Mouse (Mus musculus) heart, embryonic 10.5 days (tissue): Measurements from ENCODE around the gene Olfr1128. TPM values are rescaled to one million over a fixed set of nuclear protein-coding genes. Genes with fewer than 3 reads are reported as not detected.
"Not testable (repeated sequence)": the region's sequence is repeated elsewhere in the genome, so short reads cannot be mapped to it uniquely, and the experiment has no call there.

Source experiments
- DNase-seq: peaks from one replicate; pipeline ENCODE4 v3.0.0-alpha.2; 2017; ENCODE audit warnings: low spot score
- H3K27ac ChIP-seq: fragments of 300-500 bp; sonication (generic); 2 replicates; pipeline ENCODE4 v1.5.1; 2016; ENCODE audit warnings: mild to moderate bottlenecking
- H3K27me3 ChIP-seq: fragments of 300-500 bp; sonication (generic); 2 replicates; pipeline ENCODE4 v1.6.1; 2016; ENCODE audit warnings: mild to moderate bottlenecking; ENCODE audit not compliant: poor library complexity, insufficient read depth, severe bottlenecking
- H3K36me3 ChIP-seq: fragments of 300-500 bp; sonication (generic); 2 replicates; pipeline ENCODE4 v1.6.1; 2016; ENCODE audit warnings: mild to moderate bottlenecking, moderate library complexity
- H3K4me1 ChIP-seq: fragments of 300-500 bp; sonication (generic); 2 replicates; pipeline ENCODE4 v1.6.1; 2016; ENCODE audit warnings: mild to moderate bottlenecking
- H3K4me3 ChIP-seq: fragments of 300-500 bp; sonication (generic); 2 replicates; pipeline ENCODE4 v1.5.1; 2016; ENCODE audit warnings: mild to moderate bottlenecking, moderate library complexity
- H3K9me3 ChIP-seq: fragments of 300-500 bp; sonication (generic); 2 replicates; pipeline ENCODE4 v1.6.1; 2016; ENCODE audit warnings: mild to moderate bottlenecking, moderate library complexity
- WGBS: fragments of 180-500 bp; shearing (Covaris S2); methylation state at CpG from one replicate; pipeline ENCODE4 v1.1.7; 2016; 5-methylcytosine and 5-hydroxymethylcytosine counted together
- polyA plus RNA-seq: library from polyadenylated mRNA; unstranded; fragments of >200 nt; fragmentation: Nextera tagmentation; extraction: Ambion mirVana; gene quantifications from 2 replicates; pipeline ENCODE4 v1.2.1, GENCODE M21; 2016

Gene Olfr1128
- not detected in 2 replicates for polyA plus RNA-seq

- H3K36me3 ChIP-seq, result no peaks in the 10 kb centered on the region
- no peak for DNase-seq
- H3K9me3 ChIP-seq, result no peaks in the 10 kb centered on the region
- no peak within 1 kb of the TSS for H3K4me3 ChIP-seq
- no peaks in the 10 kb centered on the region for H3K4me1 ChIP-seq
- WGBS, result 82% methylated on average over 1 of the region's 1 CpGs
- no peak within 1 kb of the TSS for H3K27ac ChIP-seq
- H3K27me3 ChIP-seq, result no peaks in the 10 kb centered on the region
These were observed at the start of gene Olfr1128 for GRCm38 (mm10) chr2:87545442-87545841. Olfr1128 (minus strand) TSS chr2:87545542.

GRCm38 (mm10) chr2:87573602-87574001 is 28.3 kb upstream of the Olfr1128 start, which contains the start of gene Olfr1129:
Olfr1129 (plus strand) TSS chr2:87573902.
- 58% methylated on average over 1 of the region's 1 CpGs for WGBS
- not testable (repeated sequence) for H3K27ac ChIP-seq, H3K4me3 ChIP-seq, H3K27me3 ChIP-seq, H3K9me3 ChIP-seq, DNase-seq, H3K36me3 ChIP-seq, H3K4me1 ChIP-seq

GRCm38 (mm10) chr2:87534826-87535225 is 10.5 kb downstream of the Olfr1128 start:
- no peaks in the 10 kb centered on the region for H3K36me3 ChIP-seq
- no peaks in the 10 kb centered on the region for H3K9me3 ChIP-seq
- 65% methylated on average over 2 of the region's 2 CpGs for WGBS
- H3K27ac ChIP-seq, result no peak overlapping the region
- H3K27me3 ChIP-seq, result no peaks in the 10 kb centered on the region
- no peak for DNase-seq
- no peaks in the 10 kb centered on the region for H3K4me1 ChIP-seq
- no peak overlapping the region for H3K4me3 ChIP-seq

DNA sequence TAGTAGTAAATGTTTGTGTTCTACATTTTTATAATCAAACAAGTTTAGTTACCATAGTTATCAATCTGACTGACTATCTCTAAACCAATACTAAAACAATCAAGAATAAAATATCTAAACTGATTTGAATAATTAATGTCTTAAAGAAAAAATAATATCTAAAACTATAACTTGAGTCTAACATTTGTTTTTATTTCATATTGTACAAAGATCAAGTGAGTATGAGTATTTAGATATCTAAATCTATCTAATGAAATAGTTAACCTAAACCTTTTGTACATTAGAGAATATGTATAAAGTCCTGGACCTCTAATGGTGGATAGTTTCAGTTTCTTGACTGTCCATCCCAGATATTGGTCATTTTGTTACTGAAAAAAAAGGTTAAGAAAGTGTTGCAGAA is 13.8 kb downstream of the Olfr1128 start, which contains the start of gene Olfr153:
Olfr153 (plus strand) TSS at position 301 of the 400 bp plus-strand sequence.
- DNase-seq, result no peak
- H3K27me3 ChIP-seq, result no peaks in the 10 kb centered on the region
- H3K27ac ChIP-seq, result no peak within 1 kb of the TSS
- no peaks in the 10 kb centered on the region for H3K4me1 ChIP-seq
- H3K9me3 ChIP-seq, result no peaks in the 10 kb centered on the region
- no peak within 1 kb of the TSS for H3K4me3 ChIP-seq
- H3K36me3 ChIP-seq, result no peaks in the 10 kb centered on the region

DNA sequence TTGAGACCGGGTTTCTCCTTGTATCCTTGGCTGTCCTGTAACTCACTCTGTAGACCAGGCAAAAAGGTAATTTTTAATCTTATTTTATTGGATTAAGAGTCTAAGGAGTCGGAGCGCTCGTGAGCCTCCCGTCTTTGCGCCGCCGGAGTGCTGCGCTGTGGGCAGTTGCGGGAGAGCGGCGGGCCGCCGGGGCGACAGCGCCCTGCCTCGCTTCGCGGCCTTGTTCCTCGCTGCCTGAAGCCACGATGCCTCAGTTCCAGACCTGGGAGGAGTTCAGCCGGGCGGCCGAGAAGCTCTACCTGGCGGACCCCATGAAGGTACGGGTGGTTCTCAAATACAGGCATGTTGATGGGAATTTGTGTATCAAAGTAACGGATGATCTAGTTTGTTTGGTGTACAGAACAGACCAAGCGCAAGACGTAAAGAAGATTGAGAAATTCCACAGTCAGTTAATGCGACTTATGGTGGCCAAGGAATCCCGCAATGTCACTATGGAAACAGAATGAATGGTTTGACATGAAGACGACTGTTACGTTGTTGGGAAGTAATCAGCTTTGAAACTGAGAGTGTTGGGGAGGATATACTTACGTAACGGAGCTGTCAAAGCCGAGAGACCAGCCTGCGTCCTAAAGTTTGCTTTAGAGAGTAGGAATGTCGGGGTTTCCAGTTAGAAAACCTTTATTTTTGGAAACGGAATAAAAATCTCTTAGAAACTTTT is 19.3 kb downstream of the Olfr1128 start:
- H3K9me3 ChIP-seq, H3K4me1 ChIP-seq, DNase-seq, H3K36me3 ChIP-seq, H3K27me3 ChIP-seq, H3K27ac ChIP-seq: not testable (repeated sequence)
- peak overlapping the region; percentile 38; the same call in 1 of the 2 replicates for H3K4me3 ChIP-seq
- 27% methylated on average over 39 of the region's 39 CpGs for WGBS

DNA sequence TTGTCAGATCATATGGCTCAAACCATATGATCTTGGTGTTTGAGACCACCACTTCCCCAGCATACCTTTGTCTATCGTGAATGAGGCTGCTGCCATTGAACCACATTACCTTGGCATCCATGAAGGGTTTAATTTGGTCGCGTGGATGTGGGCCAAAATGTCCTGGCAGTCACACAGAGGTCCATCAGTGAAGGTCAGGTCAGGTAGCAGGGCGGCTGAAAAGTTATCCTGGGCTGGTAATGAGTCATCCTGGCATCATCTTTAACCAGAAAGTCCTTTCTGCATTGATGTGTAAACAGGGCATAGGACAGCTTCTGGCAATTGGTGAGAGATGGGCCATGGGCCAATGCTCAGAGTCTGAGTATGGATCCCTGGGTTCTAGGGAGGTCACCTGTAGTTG is 24.7 kb downstream of the Olfr1128 start:
- WGBS, result 86% methylated on average over 4 of the region's 4 CpGs
- H3K36me3 ChIP-seq, result no peaks in the 10 kb centered on the region

DNA sequence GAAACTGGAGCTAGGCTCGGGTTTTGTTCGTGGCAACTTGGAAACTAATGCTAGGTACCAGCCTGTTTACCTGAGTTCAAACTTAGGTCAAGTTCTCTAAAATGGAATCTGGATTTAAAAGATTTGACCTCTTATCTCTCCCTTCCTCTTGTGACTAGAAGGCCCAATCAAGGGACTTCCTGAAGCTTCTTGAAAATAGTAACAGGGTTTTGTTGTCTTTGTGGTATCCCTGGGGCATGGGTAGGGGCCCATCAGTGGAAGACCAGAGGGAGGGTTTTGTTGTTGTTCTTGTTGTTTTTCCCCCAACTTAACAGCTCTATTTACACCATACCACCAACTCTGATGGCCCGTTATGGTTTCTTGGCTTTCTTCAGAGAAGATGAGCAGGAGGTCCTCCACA is 28.8 kb downstream of the Olfr1128 start:
- H3K4me3 ChIP-seq, result no peak overlapping the region
- H3K36me3 ChIP-seq, result no peaks in the 10 kb centered on the region
- no peaks in the 10 kb centered on the region for H3K27me3 ChIP-seq
- H3K9me3 ChIP-seq, result no peaks in the 10 kb centered on the region
- no peaks in the 10 kb centered on the region for H3K4me1 ChIP-seq
- no peak overlapping the region for H3K27ac ChIP-seq
- WGBS, result 76% methylated on average over 3 of the region's 3 CpGs
- no peak for DNase-seq

More for the DNA sequence above, 24.7 kb downstream of the Olfr1128 start:
- H3K4me1 ChIP-seq, result no peaks in the 10 kb centered on the region
- H3K9me3 ChIP-seq, result no peaks in the 10 kb centered on the region
- DNase-seq, result no peak
- no peaks in the 10 kb centered on the region for H3K27me3 ChIP-seq
- no peak overlapping the region for H3K27ac ChIP-seq
- H3K4me3 ChIP-seq, result no peak overlapping the region

GRCm38 (mm10) chr2:87515457-87516060 is 29.8 kb downstream of the Olfr1128 start:
- no peak for DNase-seq
- no peaks in the 10 kb centered on the region for H3K36me3 ChIP-seq
- no peak overlapping the region for H3K27ac ChIP-seq
- H3K4me3 ChIP-seq, result no peak overlapping the region
- no peaks in the 10 kb centered on the region for H3K27me3 ChIP-seq
- H3K9me3 ChIP-seq, result no peaks in the 10 kb centered on the region
- WGBS, result 67% methylated on average over 8 of the region's 8 CpGs
- no peaks in the 10 kb centered on the region for H3K4me1 ChIP-seq

DNA sequence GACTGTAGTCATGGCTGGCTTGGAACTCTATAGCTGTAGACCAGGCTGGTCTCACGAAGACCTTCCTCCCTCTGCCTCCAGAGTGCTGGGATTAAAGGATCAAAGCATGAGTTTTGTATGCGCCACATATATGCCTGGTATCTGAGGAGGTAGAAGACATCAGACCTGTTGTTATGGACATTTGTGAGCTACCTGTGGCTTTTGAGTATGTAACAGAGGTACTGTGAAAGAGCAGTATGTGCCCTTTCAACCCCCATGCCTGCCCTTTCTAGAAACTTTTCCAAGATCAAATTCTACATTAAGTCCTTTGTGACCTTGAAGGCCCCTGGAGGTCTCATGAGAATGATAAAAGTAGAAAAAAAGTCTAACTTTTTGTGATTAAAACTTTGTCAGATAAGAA is 30.3 kb downstream of the Olfr1128 start:
- Histone ChIP-seq H3K27me3 (no peaks in the 10 kb centered on the region), H3K4me3 (no peak overlapping the region), H3K27ac (no peak overlapping the region), H3K9me3 (no peaks in the 10 kb centered on the region), H3K4me1 (no peaks in the 10 kb centered on the region), H3K36me3 (no peaks in the 10 kb centered on the region)
- DNase-seq, result no peak
- WGBS, result 85% methylated on average over 2 of the region's 2 CpGs

DNA sequence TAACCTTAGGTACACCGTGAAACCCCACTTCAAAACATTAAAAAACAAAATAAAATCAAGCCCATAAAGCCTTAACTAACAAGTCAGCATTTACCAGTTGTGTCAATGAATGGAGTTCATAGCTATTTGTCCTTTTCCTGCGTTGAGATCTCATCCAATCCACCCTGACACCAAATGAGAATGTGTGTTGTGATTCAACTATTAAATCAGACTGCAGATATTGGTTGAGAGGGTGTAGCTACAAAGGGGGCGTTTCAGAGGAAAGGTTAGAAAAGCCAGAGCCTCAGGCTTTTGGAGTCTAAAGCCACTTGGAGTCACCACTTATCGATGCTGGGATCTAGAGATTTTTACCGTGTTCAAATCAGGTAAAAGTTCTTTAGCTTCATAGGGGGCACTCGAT is 39.1 kb downstream of the Olfr1128 start, which contains the start of gene Pramel6:
Pramel6 (plus strand) TSS at position 301 of the 400 bp plus-strand sequence.
- Histone ChIP-seq H3K4me1 (no peaks in the 10 kb centered on the region), H3K4me3 (no peak within 1 kb of the TSS), H3K9me3 (no peaks in the 10 kb centered on the region), H3K36me3 (no peaks in the 10 kb centered on the region), H3K27ac (no peak within 1 kb of the TSS), H3K27me3 (no peaks in the 10 kb centered on the region)
- 85% methylated on average over 6 of the region's 6 CpGs for WGBS
- DNase-seq, result no peak

DNA sequence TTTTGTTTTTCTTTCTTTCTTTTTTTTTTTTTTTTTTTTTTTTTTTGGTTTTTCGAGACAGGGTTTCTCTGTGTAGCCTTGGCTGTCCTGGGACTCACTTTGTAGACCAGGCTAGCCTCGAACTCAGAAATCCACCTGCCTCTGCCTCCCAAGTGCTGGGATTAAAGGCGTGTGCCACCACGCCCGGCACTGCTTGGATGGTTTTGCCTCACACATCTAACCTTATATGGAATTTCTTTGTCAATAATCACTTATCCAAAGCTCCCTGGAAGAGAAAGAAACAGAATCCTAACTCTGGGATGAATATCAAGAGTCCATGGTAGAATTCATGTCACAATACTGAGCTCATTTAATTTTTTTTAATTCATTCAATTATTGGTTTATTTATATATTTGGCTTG is 48.3 kb downstream of the Olfr1128 start, which contains the start of gene Pramel7:
Pramel7 (minus strand) TSS at position 101 of the 400 bp plus-strand sequence.
- not testable (repeated sequence) for DNase-seq, H3K27ac ChIP-seq
- 96% methylated on average over 3 of the region's 5 CpGs for WGBS

More for the DNA sequence above, 48.3 kb downstream of the Olfr1128 start, which contains the start of gene Pramel7:
- H3K27me3 ChIP-seq, H3K4me3 ChIP-seq, H3K36me3 ChIP-seq, H3K9me3 ChIP-seq, H3K4me1 ChIP-seq: not testable (repeated sequence)
